Mouse (Mus musculus): ENCODE data around the gene Pink1.

- TF ChIP-seq MAFK (IDR thresholded peaks at IDR 0.05; ENCODE audit: insufficient read depth, low read depth, low read length) (no peak), CHD2 (IDR thresholded peaks at IDR 0.05; ENCODE audit: low read depth, low read length) (no peak), ZNF384 (IDR thresholded peaks at IDR 0.05; ENCODE audit: low read depth, low read length) (no peak), HCFC1 (IDR thresholded peaks at IDR 0.05; ENCODE audit: borderline replicate concordance, insufficient read depth, low read length) (no peak)
Measured at GRCm38 (mm10) chr4:138293261-138293948, 32.7 kb downstream of the Pink1 start.

Data from ES-E14 (cell line).